Mouse (Mus musculus): ENCODE measurements around the gene Slc1a7.

DNA sequence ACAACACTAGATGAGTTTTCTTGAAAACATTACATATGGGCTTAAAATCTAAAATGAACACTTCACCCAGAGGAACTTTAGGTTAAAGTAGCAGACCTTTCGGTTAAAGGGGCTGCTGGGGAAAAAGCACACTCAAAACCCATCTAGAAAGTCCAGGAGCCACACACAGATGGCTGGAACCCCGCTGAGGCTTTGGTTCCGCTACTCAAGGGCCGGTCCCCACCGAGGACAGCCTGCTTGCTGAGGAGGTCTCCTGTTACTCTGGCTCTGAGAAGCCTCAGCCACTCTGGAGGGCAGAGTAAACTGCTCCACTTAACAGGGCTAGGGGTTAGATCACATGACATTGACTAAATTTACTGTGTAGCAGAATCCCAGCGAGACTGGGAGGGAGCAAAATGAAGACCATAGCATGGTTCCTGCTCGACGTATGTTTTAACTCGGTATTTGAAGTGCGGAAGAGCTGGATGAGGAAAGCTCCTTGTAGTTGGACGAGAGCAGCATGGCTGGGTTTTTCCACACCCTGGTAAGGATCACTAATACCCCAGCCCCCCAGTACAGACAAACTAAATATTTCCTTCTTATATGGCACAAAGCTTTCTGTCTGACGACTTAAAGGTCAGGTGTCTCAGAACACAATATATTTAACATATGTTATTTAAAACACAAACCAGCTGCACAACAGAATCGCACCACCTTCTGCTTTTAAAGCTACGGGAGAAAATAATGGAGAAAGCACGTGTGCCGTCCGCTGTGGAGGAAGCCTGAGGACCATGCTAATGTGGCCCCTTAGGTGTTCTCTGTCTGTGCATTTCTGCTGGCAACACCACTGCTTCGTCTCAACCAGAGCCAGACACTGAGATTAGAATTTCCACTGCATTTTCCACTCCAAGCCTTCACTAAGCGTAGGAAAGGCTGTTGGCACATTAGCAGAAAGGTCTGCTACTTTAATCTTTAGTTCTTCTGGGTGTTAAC, 77.3 kb downstream of the Slc1a7 start:
- no peak for TF ChIP-seq CTCF (IDR thresholded peaks at IDR 0.05; ENCODE audit: low read depth)
- no peak for TF ChIP-seq EP300 (optimal IDR thresholded peaks at IDR 0.05)
